Mouse (Mus musculus): ENCODE results near the gene Kbtbd6. TPM values are rescaled to one million over a fixed set of nuclear protein-coding genes. Genes with fewer than 3 reads are reported as not detected.

The Kbtbd6 gene
- total RNA-seq, 2 experiments from 2014 or later: 0.20 TPM; not detected in 1

GRCm38 (mm10) chr14:79486617-79486992, 35.0 kb downstream of the Kbtbd6 start:
- peak; percentile 20 for DNase-seq
- Histone ChIP-seq H3K4me3 (peak overlapping the region; percentile 79), H3K27ac (peak overlapping the region; percentile 93)
- intact Hi-C loops (cut with DNase I): loop anchor here (5.0 kb wide), 1 partner anchor 76 kb away; no protein-coding TSS in a partner anchor
- no peak for TF ChIP-seq CTCF (IDR thresholded peaks at IDR 0.05)

GRCm38 (mm10) chr14:79486993-79487731, 35.5 kb downstream of the Kbtbd6 start:
- peak overlapping the region; percentile 93 for H3K27ac ChIP-seq
- TF ChIP-seq CTCF (IDR thresholded peaks at IDR 0.05): peak; percentile 40
- intact Hi-C loops (cut with DNase I): loop anchor here (5.0 kb wide), 1 partner anchor 75 kb away; no protein-coding TSS in a partner anchor
- peak; percentile 50 for DNase-seq
- H3K4me3 ChIP-seq: peak overlapping the region; percentile 79

- intact Hi-C loops (cut with DNase I): loop anchor here (5.0 kb wide), 1 partner anchor 74 kb away; no protein-coding TSS in a partner anchor
- peak overlapping the region; percentile 93 for H3K27ac ChIP-seq
- TF ChIP-seq CTCF (IDR thresholded peaks at IDR 0.05): no peak
- H3K4me3 ChIP-seq: peak overlapping the region; percentile 79
- peak; percentile 81 for DNase-seq
Measured at GRCm38 (mm10) chr14:79488531-79488930, 36.9 kb downstream of the Kbtbd6 start.

GRCm38 (mm10) chr14:79489150-79489549, 37.5 kb downstream of the Kbtbd6 start:
- H3K27ac ChIP-seq: peak overlapping the region; percentile 93
- intact Hi-C loops (cut with DNase I): loop anchor here (5.0 kb wide), 1 partner anchor 73 kb away; no protein-coding TSS in a partner anchor

GRCm38 (mm10) chr14:79490246-79490645, 38.6 kb downstream of the Kbtbd6 start:
- no peak for DNase-seq
- intact Hi-C loops (cut with DNase I): no loop called here
- H3K27ac ChIP-seq: peak overlapping the region; percentile 93
- no peak for TF ChIP-seq CTCF (IDR thresholded peaks at IDR 0.05)
- H3K4me3 ChIP-seq: no peak overlapping the region

More at GRCm38 (mm10) chr14:79489150-79489549, 37.5 kb downstream of the Kbtbd6 start:
- no peak for DNase-seq
- peak overlapping the region; percentile 79 for H3K4me3 ChIP-seq
- TF ChIP-seq CTCF (IDR thresholded peaks at IDR 0.05): no peak

GRCm38 (mm10) chr14:79494349-79494748, 42.7 kb downstream of the Kbtbd6 start:
- no peak overlapping the region for H3K27ac ChIP-seq
- intact Hi-C loops (cut with DNase I): no loop called here
- TF ChIP-seq CTCF (IDR thresholded peaks at IDR 0.05): no peak
- no peak for DNase-seq
- no peak overlapping the region for H3K4me3 ChIP-seq

GRCm38 (mm10) chr14:79499326-79499725, 47.7 kb downstream of the Kbtbd6 start:
- DNase-seq: no peak
- no peak overlapping the region; the same call in 1 of the 2 replicates for H3K27ac ChIP-seq
- no peak overlapping the region for H3K4me3 ChIP-seq
- intact Hi-C loops (cut with DNase I): no loop called here
- TF ChIP-seq CTCF (IDR thresholded peaks at IDR 0.05): no peak

GRCm38 (mm10) chr14:79500756-79501155, 49.1 kb downstream of the Kbtbd6 start:
- DNase-seq: no peak
- no peak for TF ChIP-seq CTCF (IDR thresholded peaks at IDR 0.05)
- H3K4me3 ChIP-seq: no peak overlapping the region
- H3K27ac ChIP-seq: no peak overlapping the region
- intact Hi-C loops (cut with DNase I): no loop called here

- peak overlapping the region; percentile 72 for H3K27ac ChIP-seq
- intact Hi-C loops (cut with DNase I): no loop called here
- peak; percentile 50 for DNase-seq
- H3K4me3 ChIP-seq: no peak overlapping the region
- no peak; the same call in 1 of the 2 replicates for TF ChIP-seq CTCF (IDR thresholded peaks at IDR 0.05)
Measured at GRCm38 (mm10) chr14:79503371-79504075, 51.9 kb downstream of the Kbtbd6 start.

Other genes starting within 250 kb of the Kbtbd6 start
- gene Zfp957, start 204.5 kb upstream of the Kbtbd6 start, total RNA-seq (2021): not detected
- 10 to 100 TPM; 46.9 to 78.3 TPM for gene Rgcc, start 150.2 kb upstream of the Kbtbd6 start, total RNA-seq (2021)
- 10 to 100 TPM; 22.3 to 22.9 TPM for gene Naa16, start 61.1 kb upstream of the Kbtbd6 start, total RNA-seq (2021)
- gene Mtrf1, start 54.1 kb upstream of the Kbtbd6 start, total RNA-seq (2021): 1 to 10 TPM; 8.9 to 9.5 TPM
- gene Kbtbd7, start 25.3 kb upstream of the Kbtbd6 start, total RNA-seq (2021): 1 to 10 TPM; 5.4 to 7.2 TPM
- gene Elf1, start 29.4 kb downstream of the Kbtbd6 start, total RNA-seq (2021): 1 to 10 TPM; 4.6 to 6.0 TPM
- 10 to 100 TPM; 19.3 to 25.7 TPM for gene Wbp4, start 29.7 kb downstream of the Kbtbd6 start, total RNA-seq (2021)
- 10 to 100 TPM; 96.5 to 97.2 TPM for gene Sugt1, start 135.9 kb downstream of the Kbtbd6 start, total RNA-seq (2021)
- gene Cnmd, start 210.3 kb downstream of the Kbtbd6 start, total RNA-seq (2021): under 1 TPM in 1 of 2 experiments, not detected in 1; 0.73 TPM

All from gastrocnemius, adult 2 months (tissue).